In genomic region chr10:42275871-42276501, GRCm38 (mm10) we compare ENCODE assay signal across 8 mouse cellular contexts. TPM values are rescaled to one million over a fixed set of nuclear protein-coding genes. Genes with fewer than 3 reads are reported as not detected.
DNase-seq lines count a peak whose midpoint lies in the region; ATAC-seq lines count a peak whose summit lies in the region.

No protein-coding gene starts in this region.

- H3K27me3 ChIP-seq in forebrain, embryonic 10.5 days (ENCODE audit: poor library complexity, severe bottlenecking): peaks cover 47% of the 10 kb centered on the region
- peaks cover 18% of the 10 kb centered on the region for H3K27me3 ChIP-seq in limb, embryonic 10.5 days (ENCODE audit: low read depth, poor library complexity, severe bottlenecking)

- under 1% methylated on average over 40 of the region's 40 CpGs for whole genome bisulfite sequencing in forebrain, embryonic 10.5 days
- WGBS in limb, embryonic 10.5 days: under 1% methylated on average over 39 of the region's 40 CpGs

- no peaks in the 10 kb centered on the region for H3K36me3 ChIP-seq in forebrain, embryonic 10.5 days (replicated peaks)
- 0 out of 2 replicates have a peak, but pooled peaks cover 3% of the 10 kb centered on the region for H3K36me3 ChIP-seq in limb, embryonic 10.5 days

- DNase-seq in adrenal gland, postnatal 14 days: peak; percentile 81
- no peak for DNase-seq in adrenal gland, adult 18-20 months (ENCODE audit: low spot score in 2 of 2)
- peak; percentile 37 for DNase-seq in right cerebral cortex, adult 18-20 months
- DNase-seq in right cerebral cortex, adult 2 months (ENCODE audit: low spot score in 2 of 2): no peak
- no peak for DNase-seq in forebrain, embryonic 10.5 days (ENCODE audit: extremely low spot score, low spot score)
- no peak for DNase-seq in limb, embryonic 10.5 days (ENCODE audit: low spot score)
- no peak for DNase-seq in cerebellum, postnatal 25 days

- peak overlapping the region; percentile 85 for H3K4me3 ChIP-seq in forebrain, embryonic 10.5 days
- H3K4me3 ChIP-seq in limb, embryonic 10.5 days: peak overlapping the region; percentile 88

- H3K4me1 ChIP-seq in forebrain, embryonic 10.5 days: peaks cover 51% of the 10 kb centered on the region
- H3K4me1 ChIP-seq in limb, embryonic 10.5 days: peaks cover 46% of the 10 kb centered on the region

- H3K27ac ChIP-seq in forebrain, embryonic 10.5 days: peak overlapping the region; percentile 92
- peak overlapping the region; percentile 92 for H3K27ac ChIP-seq in limb, embryonic 10.5 days

- no peaks in the 10 kb centered on the region for H3K9me3 ChIP-seq in forebrain, embryonic 10.5 days
- H3K9me3 ChIP-seq in limb, embryonic 10.5 days (replicated peaks): no peaks in the 10 kb centered on the region

- 0 out of 2 replicates have a peak, but pooled peaks have one; percentile 1 for ATAC-seq in monocyte, adult 5-6 weeks (replicated peaks; ENCODE audit: insufficient number of reproducible peaks, low FRiP score, low TSS enrichment, poor library complexity, severe bottlenecking)

RNA-seq across cellular contexts. Expression of gene Foxo3, which starts 0.6 kb away (rescaled TPM):
- 49.0 and 55.7 TPM in 2 replicates for total RNA-seq in adrenal gland, postnatal 14 days (2021)
- total RNA-seq in adrenal gland, adult 18-20 months (2021): 10 to 100 TPM; 48.9 to 63.3 TPM
- 2.1 and 2.3 TPM in 2 replicates for polyA plus RNA-seq in forebrain, embryonic 10.5 days (2016; fragmentation: Nextera tagmentation; extraction: Ambion mirVana)
- 2.3 and 3.8 TPM in 2 replicates for polyA plus RNA-seq in limb, embryonic 10.5 days (2016; fragmentation: Nextera tagmentation; extraction: Ambion mirVana)
- 39.6 to 56.4 TPM (median 43.8 TPM) in 3 replicates for total RNA-seq in monocyte, adult 5-6 weeks (2017)

Comparison
In these comparisons a context has a peak if more than half of its experiments do, and no peak if none do; other contexts are left out.
1. DNase-seq: peak in adrenal gland, postnatal 14 days (single experiment) and right cerebral cortex, adult 18-20 months (single experiment); none in adrenal gland, adult 18-20 months (0 of 2), right cerebral cortex, adult 2 months (0 of 2), forebrain, embryonic 10.5 days (single experiment), limb, embryonic 10.5 days (single experiment) and cerebellum, postnatal 25 days (0 of 2).